Mouse (Mus musculus) lung, embryonic 15.5 days (tissue): ENCODE data around the gene Elovl4. TPM values are rescaled to one million over a fixed set of nuclear protein-coding genes. Genes with fewer than 3 reads are reported as not detected.

Experiments
- ATAC-seq: fragments of 200-750 bp; cut with Nextera tagmentation; 2 replicates; pipeline ENCODE4 v1.8.0; 2017; ENCODE audit warnings: moderate number of reproducible peaks, borderline replicate concordance; ENCODE audit not compliant: low FRiP score, low TSS enrichment; ENCODE audit errors: extremely low read depth
- H3K27ac ChIP-seq: fragments of 300-500 bp; sonication (generic); 2 replicates; pipeline ENCODE4 v1.5.1; 2015; ENCODE audit warnings: moderate library complexity, mild to moderate bottlenecking, inconsistent platforms
- H3K27me3 ChIP-seq: fragments of 300-500 bp; sonication (generic); 2 replicates; pipeline ENCODE4 v1.6.1; 2015; ENCODE audit warnings: inconsistent platforms
- H3K36me3 ChIP-seq: fragments of 300-500 bp; sonication (generic); 2 replicates; pipeline ENCODE4 v1.6.1; 2015; ENCODE audit warnings: inconsistent platforms
- H3K4me1 ChIP-seq: fragments of 300-500 bp; sonication (generic); 2 replicates; pipeline ENCODE4 v1.6.1; 2015; ENCODE audit warnings: inconsistent platforms
- H3K4me2 ChIP-seq: fragments of 300-500 bp; sonication (generic); 2 replicates; pipeline ENCODE4 v1.6.1; 2015; ENCODE audit warnings: inconsistent platforms, mild to moderate bottlenecking, moderate library complexity
- H3K4me3 ChIP-seq: fragments of 300-500 bp; sonication (generic); 2 replicates; pipeline ENCODE4 v1.5.1; 2015; ENCODE audit warnings: mild to moderate bottlenecking, inconsistent platforms
- H3K9ac ChIP-seq: fragments of 300-500 bp; sonication (generic); 2 replicates; pipeline ENCODE4 v1.6.1; 2015; ENCODE audit warnings: inconsistent platforms
- H3K9me3 ChIP-seq: fragments of 300-500 bp; sonication (generic); 2 replicates; pipeline ENCODE4 v1.6.1; 2016; ENCODE audit warnings: inconsistent platforms
- WGBS: fragments of 180-500 bp; shearing (Covaris S2); methylation state at CpG from one replicate; pipeline ENCODE4 v1.1.7; 2015; 5-methylcytosine and 5-hydroxymethylcytosine counted together
- polyA plus RNA-seq: library from polyadenylated mRNA; unstranded; fragments of >200 nt; fragmentation: Nextera tagmentation; extraction: Ambion mirVana; gene quantifications from 2 replicates; pipeline ENCODE4 v1.2.1, GENCODE M21; 2015

Elovl4 gene
- 3.6 and 4.3 TPM in 2 replicates for polyA plus RNA-seq

GRCm38 (mm10) chr9:83805977-83806815 lies at the start of gene Elovl4:
Gene Elovl4 (minus strand): TSS chr9:83806277.
- Histone ChIP-seq H3K27me3 (peaks cover 38% of the 10 kb centered on the region), H3K36me3 (no peaks in the 10 kb centered on the region), H3K4me1 (0 out of 2 replicates have a peak, but pooled peaks cover 8% of the 10 kb centered on the region), H3K9me3 (no peaks in the 10 kb centered on the region), H3K4me3 (peak within 1 kb of the TSS; percentile 60), H3K9ac (peak within 1 kb of the TSS; percentile 40), H3K4me2 (peak within 1 kb of the TSS; percentile 100), H3K27ac (no peak within 1 kb of the TSS)
- peak; percentile 92 for ATAC-seq
- 3% methylated on average over 33 of the region's 71 CpGs for WGBS

DNA sequence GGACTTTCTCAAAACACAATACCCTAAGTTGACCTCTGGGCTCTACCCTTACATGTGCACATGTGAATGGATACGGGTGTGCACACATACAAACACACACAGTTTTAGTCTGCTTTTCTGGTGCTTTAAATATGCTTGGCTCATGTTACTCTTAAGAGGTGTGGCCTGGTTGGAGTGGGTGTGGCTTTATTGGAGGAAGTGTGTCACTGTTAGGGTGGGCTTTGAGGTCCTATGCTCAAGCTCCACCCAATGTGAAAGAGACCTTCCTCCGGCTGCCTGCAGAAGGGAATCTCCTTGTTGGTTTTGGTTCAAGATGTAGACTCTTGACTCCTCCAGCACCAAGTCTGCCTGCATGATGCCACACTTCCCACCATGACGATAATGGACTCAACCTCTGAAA lies 46.4 kb upstream of the Elovl4 start:
- ATAC-seq: no peak
- H3K4me1 ChIP-seq: no peaks in the 10 kb centered on the region
- no peak overlapping the region for H3K9ac ChIP-seq
- H3K9me3 ChIP-seq: no peaks in the 10 kb centered on the region
- H3K4me2 ChIP-seq: no peak overlapping the region
- H3K27me3 ChIP-seq: no peaks in the 10 kb centered on the region
- 89% methylated on average over 3 of the region's 3 CpGs for WGBS
- no peak overlapping the region for H3K4me3 ChIP-seq
- peaks cover 60% of the 10 kb centered on the region for H3K36me3 ChIP-seq
- H3K27ac ChIP-seq: no peak overlapping the region

- H3K36me3 ChIP-seq: peaks cover 5% of the 10 kb centered on the region
- peak; percentile 82 for ATAC-seq
- H3K9ac ChIP-seq: peak overlapping the region; percentile 90
- H3K4me3 ChIP-seq: peak overlapping the region; percentile 94
- no peaks in the 10 kb centered on the region for H3K9me3 ChIP-seq
- peak overlapping the region; percentile 41; the same call in 1 of the 2 replicates for H3K27ac ChIP-seq
- H3K27me3 ChIP-seq: no peaks in the 10 kb centered on the region
- peak overlapping the region; percentile 75 for H3K4me2 ChIP-seq
- WGBS: under 1% methylated on average over 27 of the region's 27 CpGs
- H3K4me1 ChIP-seq: peaks cover 23% of the 10 kb centered on the region
Observed at GRCm38 (mm10) chr9:83834748-83835313, 28.8 kb upstream of the Elovl4 start.

- peak within 1 kb of the TSS; percentile 75 for H3K4me2 ChIP-seq
- peak; percentile 100 for ATAC-seq
- WGBS: 1% methylated on average over 38 of the region's 38 CpGs
- peaks cover 23% of the 10 kb centered on the region for H3K4me1 ChIP-seq
- H3K9ac ChIP-seq: peak within 1 kb of the TSS; percentile 90
- H3K36me3 ChIP-seq: 0 out of 2 replicates have a peak, but pooled peaks cover 3% of the 10 kb centered on the region
- peak within 1 kb of the TSS; percentile 44 for H3K27ac ChIP-seq
- peak within 1 kb of the TSS; percentile 94 for H3K4me3 ChIP-seq
- no peaks in the 10 kb centered on the region for H3K27me3 ChIP-seq
- H3K9me3 ChIP-seq: no peaks in the 10 kb centered on the region
Observed at GRCm38 (mm10) chr9:83833811-83834747, 28.0 kb upstream of the Elovl4 start, which contains the start of gene Ttk. Gene Ttk (plus strand): TSS chr9:83834689.

- Histone ChIP-seq H3K4me1 (peaks cover 16% of the 10 kb centered on the region), H3K36me3 (no peaks in the 10 kb centered on the region), H3K4me3 (no peak overlapping the region), H3K9me3 (no peaks in the 10 kb centered on the region), H3K4me2 (no peak overlapping the region), H3K9ac (no peak overlapping the region), H3K27ac (no peak overlapping the region), H3K27me3 (no peaks in the 10 kb centered on the region)
- ATAC-seq: no peak
- 70% methylated on average over 8 of the region's 8 CpGs for WGBS
Observed at GRCm38 (mm10) chr9:83831152-83831551, 25.1 kb upstream of the Elovl4 start.

DNA sequence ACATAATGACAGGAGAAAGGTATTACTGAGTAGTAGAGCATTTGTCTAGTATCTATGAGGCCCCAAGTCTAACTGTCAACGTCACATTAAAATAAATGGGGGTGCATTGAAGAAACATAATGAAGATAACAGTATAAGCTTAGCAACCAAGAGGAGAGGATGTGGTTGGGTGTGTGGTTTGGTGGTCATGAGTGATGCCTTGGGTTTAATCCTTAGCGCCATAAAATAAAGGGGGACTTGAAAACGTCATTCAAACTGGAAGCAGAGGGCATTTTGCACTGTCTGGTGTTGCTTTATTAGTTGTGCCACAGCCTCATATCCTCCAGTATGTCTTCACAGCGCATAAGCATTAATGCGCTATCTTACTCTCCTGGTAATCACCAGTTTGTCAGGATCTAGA lies 23.8 kb upstream of the Elovl4 start:
- Histone ChIP-seq H3K9me3 (no peaks in the 10 kb centered on the region), H3K27ac (no peak overlapping the region), H3K36me3 (no peaks in the 10 kb centered on the region), H3K27me3 (no peaks in the 10 kb centered on the region), H3K4me2 (no peak overlapping the region), H3K9ac (no peak overlapping the region), H3K4me3 (no peak overlapping the region), H3K4me1 (peaks cover 3% of the 10 kb centered on the region; the same call in 1 of the 2 replicates)
- ATAC-seq: no peak
- 70% methylated on average over 5 of the region's 5 CpGs for WGBS

GRCm38 (mm10) chr9:83822925-83823324 lies 16.8 kb upstream of the Elovl4 start:
- H3K27me3 ChIP-seq: no peaks in the 10 kb centered on the region

GRCm38 (mm10) chr9:83820976-83821375 lies 14.9 kb upstream of the Elovl4 start:
- Histone ChIP-seq H3K4me1 (no peaks in the 10 kb centered on the region), H3K9ac (no peak overlapping the region), H3K27ac (no peak overlapping the region), H3K36me3 (no peaks in the 10 kb centered on the region), H3K4me2 (no peak overlapping the region), H3K4me3 (no peak overlapping the region), H3K9me3 (no peaks in the 10 kb centered on the region), H3K27me3 (no peaks in the 10 kb centered on the region)
- 88% methylated on average over 2 of the region's 2 CpGs for WGBS
- no peak for ATAC-seq

More at GRCm38 (mm10) chr9:83822925-83823324, 16.8 kb upstream of the Elovl4 start:
- Histone ChIP-seq H3K27ac (no peak overlapping the region), H3K4me1 (no peaks in the 10 kb centered on the region), H3K4me3 (no peak overlapping the region), H3K9me3 (no peaks in the 10 kb centered on the region), H3K4me2 (no peak overlapping the region), H3K36me3 (no peaks in the 10 kb centered on the region), H3K9ac (no peak overlapping the region)
- WGBS: 64% methylated on average over 5 of the region's 5 CpGs
- ATAC-seq: no peak

GRCm38 (mm10) chr9:83819188-83819587 lies 13.1 kb upstream of the Elovl4 start:
- Histone ChIP-seq H3K27ac (no peak overlapping the region), H3K4me1 (no peaks in the 10 kb centered on the region), H3K4me3 (no peak overlapping the region), H3K27me3 (no peaks in the 10 kb centered on the region), H3K4me2 (no peak overlapping the region), H3K9ac (no peak overlapping the region), H3K9me3 (no peaks in the 10 kb centered on the region), H3K36me3 (no peaks in the 10 kb centered on the region)
- ATAC-seq: no peak
- WGBS: 78% methylated on average over 7 of the region's 7 CpGs

DNA sequence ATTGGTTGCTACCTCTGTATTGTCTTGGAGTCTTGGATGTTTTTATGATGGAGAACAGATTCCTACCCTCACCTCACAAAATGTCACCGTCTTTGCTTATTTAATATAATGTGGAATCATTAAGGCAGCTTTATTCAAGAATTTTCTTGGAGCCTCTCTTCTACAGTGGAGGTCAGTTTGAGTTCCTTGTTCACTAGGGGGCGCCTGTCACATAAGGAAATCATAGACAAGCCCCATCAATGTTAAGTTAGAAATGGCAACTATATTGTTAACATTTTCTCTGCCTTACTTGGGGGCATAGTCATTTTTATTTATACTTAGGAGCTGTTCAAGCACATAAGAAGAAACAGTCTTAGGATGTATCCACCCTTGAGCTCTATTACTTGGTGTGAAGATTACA lies 1.5 kb upstream of the Elovl4 start:
- no peak for ATAC-seq
- Histone ChIP-seq H3K36me3 (no peaks in the 10 kb centered on the region), H3K4me3 (no peak overlapping the region)

More for the DNA sequence above, 1.5 kb upstream of the Elovl4 start:
- Histone ChIP-seq H3K4me2 (no peak overlapping the region), H3K4me1 (0 out of 2 replicates have a peak, but pooled peaks cover 8% of the 10 kb centered on the region), H3K9me3 (no peaks in the 10 kb centered on the region), H3K27me3 (peaks cover 38% of the 10 kb centered on the region), H3K27ac (no peak overlapping the region), H3K9ac (no peak overlapping the region)
- WGBS: 7% methylated on average over 2 of the region's 2 CpGs
